Mouse (Mus musculus): ENCODE results near the gene Ube2s. TPM values are rescaled to one million over a fixed set of nuclear protein-coding genes. Genes with fewer than 3 reads are reported as not detected.

The Ube2s gene
- total and polyA plus RNA-seq, 3 experiments, result 341 to 740 TPM; not detected in 1

GRCm38 (mm10) chr7:4776131-4776530, 36.3 kb downstream of the Ube2s start (continued):
- no peak for TF ChIP-seq POLR2A (IDR thresholded peaks at IDR 0.05; ENCODE audit: control insufficient read depth in 1 of 2, insufficient read depth in 1 of 2, low read depth in 1 of 2, low read length in 2 of 2, poor library complexity in 1 of 2)
- no peak for TF ChIP-seq MEF2A (IDR thresholded peaks at IDR 0.05; ENCODE audit: extremely low read depth, insufficient replicate concordance, low read depth, low read length, poor library complexity, severe bottlenecking)

- no peak within 1 kb of the TSS for H3K27ac ChIP-seq (ENCODE audit: control insufficient read depth, low read depth, low read length)
- no peaks in the 10 kb centered on the region for H3K4me1 ChIP-seq (ENCODE audit: control insufficient read depth in 1 of 2, insufficient read depth in 2 of 2, low read length in 2 of 2)
- H3K9ac ChIP-seq (ENCODE audit: control insufficient read depth, low read depth, low read length, poor library complexity, severe bottlenecking), result no peak within 1 kb of the TSS
- H3K4me3 ChIP-seq (ENCODE audit: control insufficient read depth in 1 of 2, insufficient read depth in 1 of 2, low read depth in 2 of 2, low read length in 2 of 2), result no peak within 1 kb of the TSS
- H3K36me3 ChIP-seq (ENCODE audit: control insufficient read depth in 1 of 2, insufficient read depth in 2 of 2, low read length in 2 of 2), result no peaks in the 10 kb centered on the region
- TF ChIP-seq ZMIZ1 (IDR thresholded peaks at IDR 0.05; ENCODE audit: low read depth, low read length) (no peak), MAX (IDR thresholded peaks at IDR 0.05; ENCODE audit: low read length) (no peak), RAD21 (IDR thresholded peaks at IDR 0.05; ENCODE audit: low read depth, low read length) (no peak), CTCF (IDR thresholded peaks at IDR 0.05 in 2 of 3, conservative IDR thresholded peaks at IDR 0.05 in 1 of 3; ENCODE audit: control insufficient read depth in 1 of 3, insufficient read depth in 1 of 3, low read depth in 2 of 3, low read length in 3 of 3, poor library complexity in 1 of 3, severe bottlenecking in 1 of 3) (no peak), HCFC1 (IDR thresholded peaks at IDR 0.05; ENCODE audit: low read depth, low read length) (no peak), CHD1 (IDR thresholded peaks at IDR 0.05; ENCODE audit: low read depth, low read length) (no peak), POLR2AphosphoS2 (IDR thresholded peaks at IDR 0.05; ENCODE audit: low read length) (no peak), POLR2AphosphoS5 (IDR thresholded peaks at IDR 0.05; ENCODE audit: borderline replicate concordance, low read depth, low read length) (no peak), ZNF384 (IDR thresholded peaks at IDR 0.05; ENCODE audit: low read depth, low read length) (no peak), MXI1 (IDR thresholded peaks at IDR 0.05; ENCODE audit: low read depth, low read length) (no peak), USF2 (IDR thresholded peaks at IDR 0.05; ENCODE audit: borderline replicate concordance in 1 of 2, insufficient read depth in 1 of 2, low read depth in 1 of 2, low read length in 2 of 2) (no peak), JUND (IDR thresholded peaks at IDR 0.05; ENCODE audit: low read depth, low read length) (no peak), MYC (IDR thresholded peaks at IDR 0.05; ENCODE audit: low read depth, low read length) (no peak), GABPA (IDR thresholded peaks at IDR 0.05; ENCODE audit: low read depth, low read length) (no peak), KAT2A (conservative IDR thresholded peaks at IDR 0.05; ENCODE audit: low read depth, low read length) (no peak), BHLHE40 (IDR thresholded peaks at IDR 0.05; ENCODE audit: borderline replicate concordance, low read depth, low read length) (no peak), NELFE (IDR thresholded peaks at IDR 0.05; ENCODE audit: low read depth, low read length) (no peak), ELF1 (IDR thresholded peaks at IDR 0.05; ENCODE audit: low read depth, low read length) (no peak), UBTF (IDR thresholded peaks at IDR 0.05; ENCODE audit: borderline replicate concordance, insufficient read depth, low read depth, low read length) (no peak)
- H3K27me3 ChIP-seq (ENCODE audit: control insufficient read depth in 1 of 2, insufficient read depth in 2 of 2, low read length in 2 of 2), result peaks cover 2 to 10% of the 10 kb centered on the region in 2 experiments; a peak in 3 of 4 replicates
- no peaks in the 10 kb centered on the region for H3K9me3 ChIP-seq (replicated peaks; ENCODE audit: insufficient read depth, low read length)
- no peak for DNase-seq (ENCODE audit: low read depth, low spot score)
- H3K79me2 ChIP-seq (ENCODE audit: control insufficient read depth, insufficient read depth, low read length, poor library complexity), result no peaks in the 10 kb centered on the region
These were observed 41.2 kb downstream of the Ube2s start, which contains the start of gene Fam71e2 for GRCm38 (mm10) chr7:4771202-4771601. Gene Fam71e2, minus strand, starts transcription at chr7:4771302.

Measured in MEL (cell line).